Mouse (Mus musculus): Measurements from ENCODE around the gene Ccl3.

Gene Ccl3

DNA sequence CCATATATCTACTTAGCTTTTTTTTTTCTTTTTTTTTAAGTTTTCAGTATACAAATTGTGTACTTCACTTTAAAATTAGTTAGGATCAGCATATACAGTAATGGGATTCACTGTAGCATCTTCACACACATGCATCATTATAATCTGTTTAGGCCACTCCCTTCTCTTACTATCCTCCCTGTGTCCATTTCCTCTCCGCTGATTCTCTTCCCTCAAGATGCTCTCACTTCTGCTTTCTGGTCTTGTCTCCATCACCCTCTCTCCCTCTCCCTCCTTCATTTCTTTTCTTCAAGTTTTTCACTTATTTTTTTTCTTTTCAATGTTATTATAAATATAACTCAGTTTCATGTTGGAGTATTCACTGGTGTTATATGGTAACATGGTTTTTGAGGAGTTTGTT, 30.1 kb downstream of the Ccl3 start:
- no peak for DNase-seq

DNA sequence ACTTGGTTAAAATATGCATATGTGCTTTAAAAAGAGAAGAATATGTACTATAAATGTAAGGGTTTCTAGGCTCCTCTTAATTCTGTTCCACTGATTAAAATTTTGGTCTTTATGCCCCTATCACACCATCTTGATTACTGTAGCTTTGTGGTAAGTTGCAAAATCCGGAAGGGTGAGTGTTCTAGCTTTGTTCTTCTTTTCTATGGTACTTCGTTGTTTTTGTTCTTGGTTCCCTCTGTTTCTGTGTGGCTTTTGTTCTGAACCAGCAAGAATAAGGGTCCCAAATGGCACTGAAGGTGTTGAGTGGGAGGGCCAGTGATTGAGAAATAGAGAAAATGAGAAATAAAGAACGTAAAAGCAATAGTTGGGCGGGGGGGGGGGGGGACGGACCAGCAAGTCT, 30.9 kb downstream of the Ccl3 start:
- DNase-seq: no peak

DNA sequence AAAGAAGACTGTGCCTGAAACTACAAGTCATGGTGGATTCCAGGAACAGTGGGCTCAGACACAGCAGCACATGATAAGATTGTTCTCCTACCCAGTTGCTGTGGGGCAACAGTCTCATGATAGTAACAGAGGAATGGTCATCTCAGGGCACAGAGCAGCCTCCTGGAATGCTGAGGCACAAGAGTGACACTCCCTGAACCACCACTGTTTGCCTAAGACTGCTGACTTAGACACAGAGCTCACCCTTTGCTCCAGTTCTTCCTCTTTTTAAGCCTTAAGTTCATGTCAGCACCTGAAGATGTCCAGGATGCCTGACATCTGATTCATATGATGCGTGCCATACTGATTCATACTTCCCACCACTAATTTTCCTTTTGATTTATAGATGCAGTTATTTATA, 32.6 kb downstream of the Ccl3 start:
- no peak for DNase-seq

DNA sequence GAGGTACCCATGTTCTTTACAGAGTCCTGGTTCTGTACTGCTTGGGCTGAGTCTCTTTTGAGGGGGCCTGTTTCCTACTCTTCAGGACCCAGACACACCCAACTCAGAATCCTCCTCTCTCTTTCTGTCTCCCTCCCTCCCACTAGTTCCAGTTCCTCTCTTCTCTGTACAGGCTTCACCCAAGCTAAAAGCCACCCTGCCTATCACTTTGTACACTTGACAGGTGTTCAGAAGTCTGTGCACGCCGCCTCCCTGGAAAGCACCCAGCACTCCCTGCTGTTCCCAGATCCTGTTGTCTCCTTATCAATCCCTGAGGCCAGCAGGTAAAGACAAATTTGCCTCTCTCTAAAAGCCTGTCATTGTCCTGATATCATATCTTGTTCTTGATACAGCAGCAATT, 38.3 kb downstream of the Ccl3 start:
- no peak for DNase-seq

DNA sequence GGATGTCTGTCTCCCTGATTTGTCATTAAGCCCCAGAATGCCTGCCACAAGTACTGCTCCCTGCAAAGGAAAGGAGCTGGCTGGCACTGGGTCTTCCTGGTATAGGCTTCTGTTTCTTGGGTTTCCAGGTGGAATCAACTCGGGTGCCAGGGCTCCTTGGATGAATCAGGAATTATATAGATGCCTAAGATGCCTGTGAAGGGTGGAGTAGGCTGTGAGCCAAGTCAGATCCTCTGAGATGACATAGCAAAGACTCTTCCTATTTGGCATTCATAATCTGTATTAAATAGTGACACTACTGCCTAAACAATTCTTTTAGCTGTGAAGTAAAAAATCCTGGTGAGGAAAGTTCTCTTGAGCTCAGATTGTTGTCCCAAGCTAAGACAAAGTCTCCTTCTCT, 42.8 kb downstream of the Ccl3 start:
- DNase-seq: no peak

DNA sequence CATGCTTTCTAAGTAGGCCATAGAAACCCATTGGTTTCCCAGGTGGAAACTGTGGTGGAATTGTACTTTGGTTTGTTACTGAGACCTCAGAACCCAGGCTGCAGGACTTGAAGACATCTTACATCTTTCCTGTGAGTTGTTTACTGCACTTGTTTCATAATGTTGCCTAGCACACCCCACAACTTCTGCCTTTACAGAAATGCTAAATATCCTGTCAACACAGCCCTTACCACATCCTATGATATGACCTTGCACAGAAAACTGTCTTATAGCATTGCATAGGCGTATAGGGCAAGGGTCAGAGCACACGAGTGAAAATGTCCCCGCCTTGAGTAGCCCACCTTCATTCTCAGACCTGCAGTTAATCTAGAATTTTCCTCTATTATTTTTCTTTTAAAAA, 43.6 kb downstream of the Ccl3 start:
- DNase-seq: no peak

DNA sequence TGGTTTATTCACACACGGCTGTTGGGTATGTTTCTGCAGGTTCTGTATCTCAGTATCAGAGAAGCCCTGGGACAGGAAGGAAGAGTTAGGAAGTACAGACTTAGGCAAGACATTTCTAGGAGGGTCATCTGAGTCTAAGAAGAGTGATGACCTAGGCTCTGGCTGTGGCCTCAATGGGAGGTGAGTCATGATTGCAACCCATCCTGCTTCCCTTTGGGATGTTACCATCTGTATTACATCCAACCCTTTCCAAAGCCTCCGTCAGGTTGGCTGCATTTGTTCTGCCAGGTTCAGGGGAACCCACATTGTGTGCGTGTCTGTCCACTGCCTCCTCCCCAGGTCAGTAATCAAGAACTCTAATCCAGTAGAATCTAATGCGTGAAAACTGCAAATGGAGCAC, 44.5 kb downstream of the Ccl3 start:
- DNase-seq: no peak

DNA sequence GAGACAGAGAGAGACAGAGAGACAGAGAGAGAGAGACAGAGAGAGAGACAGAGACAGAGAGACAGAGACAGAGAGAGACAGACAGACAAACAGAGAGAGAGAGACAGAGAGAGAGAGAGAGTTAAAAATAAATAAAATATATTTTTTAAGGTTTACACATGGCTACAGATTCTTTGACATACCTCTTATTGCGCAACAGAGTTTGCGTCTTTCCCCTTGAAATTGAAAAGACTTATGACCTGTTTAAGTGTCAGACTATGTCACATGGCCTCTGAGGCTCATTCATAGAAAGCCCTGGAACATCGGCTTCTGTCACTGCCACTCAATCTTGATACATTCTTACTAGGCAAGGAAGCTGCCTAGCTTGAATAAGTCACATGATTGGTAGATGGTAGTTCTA, 45.8 kb downstream of the Ccl3 start:
- DNase-seq: no peak

DNA sequence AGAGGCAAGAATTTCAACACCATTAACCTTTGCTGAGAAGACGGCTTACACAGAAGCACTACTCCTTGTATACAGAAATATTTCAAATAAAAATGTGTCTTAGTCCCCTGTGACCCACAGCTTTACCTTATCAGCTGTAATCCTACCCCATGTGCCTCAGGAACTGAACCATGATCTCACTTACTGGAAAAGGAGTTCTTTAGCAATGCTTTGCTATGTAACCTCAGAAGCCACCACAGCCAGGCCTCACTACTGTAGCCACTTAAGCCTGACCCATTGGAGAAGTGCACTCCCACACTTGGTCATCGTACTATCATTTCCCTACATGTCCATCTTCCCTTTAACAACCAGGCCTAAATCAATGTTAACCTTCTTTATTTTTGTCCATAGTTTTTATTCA, 48.6 kb downstream of the Ccl3 start:
- no peak for DNase-seq

DNA sequence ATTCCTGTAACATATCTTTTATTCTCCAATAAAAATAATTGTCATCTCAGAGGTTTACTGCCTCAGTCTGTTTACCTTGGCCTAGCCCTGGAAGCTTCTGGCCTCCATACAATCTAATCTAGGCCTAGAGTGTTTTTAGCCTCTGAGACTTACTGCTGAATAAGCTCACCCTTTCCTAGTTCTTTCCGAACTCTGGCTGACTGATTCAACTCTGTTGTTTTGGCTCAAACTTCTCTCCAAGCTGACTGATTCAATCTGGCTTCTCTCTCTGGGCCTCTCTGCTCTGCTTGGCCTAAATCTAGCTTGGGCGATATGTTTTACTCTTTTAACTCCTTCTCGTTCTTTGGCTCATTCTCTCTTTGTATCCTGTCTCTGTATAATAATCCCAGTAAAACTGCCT, 50.2 kb downstream of the Ccl3 start:
- no peak for DNase-seq

DNA sequence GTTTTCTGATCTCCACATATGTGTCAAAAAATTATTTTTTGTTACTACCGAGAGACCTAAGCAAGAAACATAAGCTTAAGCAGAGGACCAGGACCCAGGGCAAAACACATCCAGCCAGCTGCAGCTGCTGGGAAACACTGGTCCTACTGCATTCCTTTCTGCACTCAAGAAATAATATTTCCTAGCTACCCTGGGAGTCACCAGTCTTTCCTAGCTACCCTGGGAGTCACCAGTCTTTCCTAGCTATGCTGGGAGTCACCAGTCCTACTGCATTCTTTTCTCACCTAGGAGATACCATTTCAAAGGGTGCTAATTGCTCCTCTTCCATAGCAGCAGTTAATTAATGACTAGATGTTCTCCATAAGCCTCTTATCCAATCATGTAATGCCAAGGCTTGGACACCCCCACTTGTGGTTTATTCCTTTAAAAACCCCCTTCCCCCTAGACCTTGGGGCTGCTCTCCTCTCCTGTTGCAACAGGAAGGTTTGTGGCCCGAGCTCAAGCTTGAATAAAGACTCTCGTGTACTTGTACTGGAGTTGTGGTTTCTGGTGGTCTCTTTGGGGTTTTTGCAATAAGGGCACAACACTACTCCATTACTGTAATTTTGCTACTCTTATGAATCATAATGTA, 50.8 kb downstream of the Ccl3 start:
- DNase-seq: no peak
